16 mouse cellular contexts compared by ENCODE assay signal in genomic region chr17:3690499-3691258, GRCm38 (mm10). TPM values are rescaled to one million over a fixed set of nuclear protein-coding genes. Genes with fewer than 3 reads are reported as not detected.
DNase-seq lines count a peak whose midpoint lies in the region; ATAC-seq and TF ChIP-seq lines count a peak whose summit lies in the region.
"Had no signal": no experiment of that assay in that cellular context is flagged by ENCODE, and none has a peak within 500 bp of the region (broad histone marks: within the 10 kb centered on the region; RNA-seq: fewer than 3 reads in every experiment).

No protein-coding gene starts in this region.

- 20% methylated on average over 8 of the region's 8 CpGs for WGBS in forebrain, embryonic 16.5 days
- WGBS in lung, postnatal 0 days: 71% methylated on average over 8 of the region's 8 CpGs

- no peak overlapping the region for H3K4me3 ChIP-seq in forebrain, embryonic 16.5 days (replicated peaks; ENCODE audit: low read length)
- no peak overlapping the region for H3K4me3 ChIP-seq in layer of hippocampus, adult 2 months
- H3K4me3 ChIP-seq in lung, postnatal 0 days (ENCODE audit: low read depth, low read length): no peak overlapping the region
- H3K4me3 ChIP-seq: heart, embryonic 13.5 days; intestine, embryonic 15.5 days; stomach, embryonic 15.5 days had no signal

- H3K36me3 ChIP-seq in forebrain, embryonic 16.5 days (ENCODE audit: control insufficient read depth, insufficient read depth): no peaks in the 10 kb centered on the region
- no peaks in the 10 kb centered on the region for H3K36me3 ChIP-seq in lung, postnatal 0 days (ENCODE audit: insufficient read depth, low read length)
- H3K36me3 ChIP-seq: heart, embryonic 13.5 days; intestine, embryonic 15.5 days; stomach, embryonic 15.5 days had no signal

- peaks cover 14% of the 10 kb centered on the region for H3K4me1 ChIP-seq in forebrain, embryonic 16.5 days (replicated peaks; ENCODE audit: control insufficient read depth, insufficient read depth, low read length)
- no peaks in the 10 kb centered on the region for H3K4me1 ChIP-seq in lung, postnatal 0 days (ENCODE audit: insufficient read depth, low read depth, low read length)
- H3K4me1 ChIP-seq: heart, embryonic 13.5 days; intestine, embryonic 15.5 days; stomach, embryonic 15.5 days had no signal

- intact Hi-C loops in left cerebral cortex, postnatal 10 days (cut with DNase I): no loop called here

- no peak overlapping the region for H3K4me2 ChIP-seq in forebrain, embryonic 16.5 days (ENCODE audit: low read length)
- no peak overlapping the region for H3K4me2 ChIP-seq in lung, postnatal 0 days (replicated peaks; ENCODE audit: low read depth, low read length)
- H3K4me2 ChIP-seq: heart, embryonic 13.5 days; intestine, embryonic 15.5 days; stomach, embryonic 15.5 days had no signal

- no peak overlapping the region for H3K9ac ChIP-seq in forebrain, embryonic 16.5 days (replicated peaks; ENCODE audit: low read depth, low read length)
- H3K9ac ChIP-seq in lung, postnatal 0 days (replicated peaks; ENCODE audit: low read depth): no peak overlapping the region
- H3K9ac ChIP-seq: heart, embryonic 13.5 days; intestine, embryonic 15.5 days; stomach, embryonic 15.5 days had no signal

- H3K27ac ChIP-seq in forebrain, embryonic 16.5 days (ENCODE audit: low read length): no peak overlapping the region
- H3K27ac ChIP-seq in layer of hippocampus, adult 2 months: no peak overlapping the region
- H3K27ac ChIP-seq in lung, postnatal 0 days (ENCODE audit: low read length): no peak overlapping the region
- H3K27ac ChIP-seq: heart, embryonic 13.5 days; intestine, embryonic 15.5 days; stomach, embryonic 15.5 days had no signal

- peak; percentile 77 for ATAC-seq in common myeloid progenitor, adult 5-6 weeks (replicated peaks; ENCODE audit: low read depth, poor library complexity, severe bottlenecking)
- ATAC-seq in forebrain, embryonic 16.5 days: peak; percentile 73
- 0 out of 2 replicates have a peak, but pooled peaks have one; percentile 29 for ATAC-seq in megakaryocyte progenitor cell, adult 5-6 weeks (replicated peaks; ENCODE audit: poor library complexity)
- ATAC-seq in lung, postnatal 0 days: no peak
- ATAC-seq: intestine, embryonic 15.5 days had no signal

- no peak for TF ChIP-seq CTCF in layer of hippocampus, adult 2 months (conservative IDR thresholded peaks at IDR 0.05)
- no peak for TF ChIP-seq CTCF in lung, postnatal 0 days (IDR thresholded peaks at IDR 0.05)

- no peaks in the 10 kb centered on the region for H3K27me3 ChIP-seq in forebrain, embryonic 16.5 days (replicated peaks; ENCODE audit: control insufficient read depth, insufficient read depth, low read length)
- no peaks in the 10 kb centered on the region for H3K27me3 ChIP-seq in lung, postnatal 0 days (replicated peaks; ENCODE audit: insufficient read depth, low read length)
- H3K27me3 ChIP-seq: heart, embryonic 13.5 days; intestine, embryonic 15.5 days; stomach, embryonic 15.5 days had no signal

- no peak for TF ChIP-seq EP300 in lung, postnatal 0 days (IDR thresholded peaks at IDR 0.05)

- H3K9me3 ChIP-seq in forebrain, embryonic 16.5 days (ENCODE audit: control insufficient read depth, low read length): no peaks in the 10 kb centered on the region
- H3K9me3 ChIP-seq in lung, postnatal 0 days (ENCODE audit: low read length): no peaks in the 10 kb centered on the region
- H3K9me3 ChIP-seq: heart, embryonic 13.5 days; intestine, embryonic 15.5 days; stomach, embryonic 15.5 days had no signal

- DNase-seq in heart, adult 8-10 months (ENCODE audit: low spot score): peak; percentile 21
- DNase-seq in heart, postnatal 4 days: no peak
- no peak for DNase-seq in layer of hippocampus, adult 2 months (ENCODE audit: low spot score in 2 of 2)
- DNase-seq in left cerebral cortex, postnatal 10 days (ENCODE audit: extremely low spot score in 1 of 2, low spot score in 2 of 2): no peak
- DNase-seq in lung, postnatal 0 days (ENCODE audit: low spot score): no peak
- DNase-seq: cerebellum, adult 2 months; kidney, postnatal 25 days; layer of hippocampus, postnatal 36 days had no signal

RNA-seq across cellular contexts. Expression of gene Nox3, which starts 5.4 kb away (rescaled TPM):
- not detected for total RNA-seq in heart, adult 8-10 months (2022)
- total RNA-seq in heart, postnatal 4 days (2021): not detected
- not detected in 2 replicates for total RNA-seq in common myeloid progenitor, adult 5-6 weeks (2017)
- polyA plus RNA-seq in forebrain, embryonic 16.5 days (2015; fragmentation: Nextera tagmentation; extraction: Ambion mirVana): not detected in 2 replicates
- not detected in 2 replicates for total RNA-seq in megakaryocyte progenitor cell, adult 5-6 weeks (2015)
- not detected in 2 replicates for total RNA-seq in megakaryocyte progenitor cell, adult 5-6 weeks (2017)
- not detected for total RNA-seq in layer of hippocampus, adult 2 months (2021)
- total RNA-seq in left cerebral cortex, postnatal 10 days (2021): under 1 TPM; 0.19 to 0.32 TPM
- not detected in 2 replicates for polyA plus RNA-seq in lung, postnatal 0 days (2015; fragmentation: Nextera tagmentation; extraction: Ambion mirVana)
- total RNA-seq: layer of hippocampus, postnatal 36 days had no signal
- polyA plus RNA-seq: cerebellum, adult 2 months; heart, embryonic 13.5 days; intestine, embryonic 15.5 days; limb, embryonic 11.5 days; liver, embryonic 16.5 days; stomach, embryonic 15.5 days had no signal
